Mouse (Mus musculus) liver, adult 2 months (tissue): ENCODE measurements at regions not wholly inside any gene's neighbourhood (a gene's known extent, or its start where the extent isn't known, plus 50 kb on each side); places are given as distances from the start of the nearest gene placed in this dataset.

Source experiments
- CTCF ChIP-seq: fragments of 200-500 bp; IDR thresholded peaks from 2 replicates; pipeline ENCODE4 v1.5.1; 2011; ENCODE audit warnings: low read depth, low read length, control low read depth
- POLR2A ChIP-seq: fragments of 200-500 bp; IDR thresholded peaks from 2 replicates; pipeline ENCODE4 v1.6.1; 2011; ENCODE audit warnings: low read length, control low read depth; ENCODE audit not compliant: insufficient read depth; ENCODE audit errors: extremely low read depth

GRCm38 (mm10) chr13:44312237-44312636, 417.0 kb upstream of the Jarid2 start:
- no peak for TF ChIP-seq CTCF
- TF ChIP-seq POLR2A = no peak
